Mouse (Mus musculus) c-Kit-positive CD71-positive TER-119-positive erythroid progenitor cells, embryonic 14.5 days (primary cell): Measurements from ENCODE around the gene Cpne2.

Source experiments
- DNase-seq: peaks from one replicate; pipeline ENCODE4 v3.0.0-alpha.2; 2013; ENCODE audit warnings: low spot score

The Cpne2 gene

DNA sequence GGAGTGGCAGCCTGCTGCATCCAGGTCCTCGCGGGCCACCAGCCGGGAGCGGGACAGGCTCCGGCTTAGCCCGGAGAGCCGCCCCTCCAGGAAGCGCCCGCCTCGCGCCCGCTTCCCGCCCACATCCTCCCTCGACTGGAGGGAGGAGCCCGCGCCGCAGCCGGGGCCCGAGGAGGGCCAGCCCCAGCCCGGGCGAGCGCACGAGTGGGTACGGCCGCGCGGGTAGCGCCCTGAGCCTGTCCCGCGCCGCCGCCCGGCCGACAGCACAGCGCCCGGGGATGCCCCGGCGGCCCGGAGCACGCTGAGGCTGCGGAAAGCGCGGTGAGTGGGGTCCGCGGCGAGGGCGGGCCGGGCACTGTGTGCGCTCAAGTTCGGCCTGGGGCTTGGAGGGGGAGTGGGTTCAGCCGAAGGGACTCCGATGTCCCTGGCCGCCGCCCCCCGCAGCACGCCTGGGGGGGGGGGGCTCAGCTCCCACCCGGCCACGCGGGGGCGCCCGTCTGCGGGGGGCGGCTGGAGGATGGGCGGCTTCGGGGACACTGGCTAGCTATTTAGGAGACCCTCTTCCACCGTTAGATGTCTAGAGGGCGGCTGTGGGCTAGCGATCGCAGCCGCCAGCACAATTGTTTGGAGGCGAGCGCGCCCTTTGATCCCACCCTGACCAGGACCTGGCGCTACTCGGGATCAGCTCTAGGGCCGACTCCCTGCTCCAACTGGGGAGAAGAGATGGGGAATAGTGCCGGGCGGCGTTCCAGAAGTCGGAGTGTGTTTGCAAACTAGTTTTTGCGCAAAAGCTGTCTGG lies at the start of gene Cpne2:
TSS of gene Cpne2 (plus strand) at position 118 of the 799 bp plus-strand sequence.
- no peak for DNase-seq

DNA sequence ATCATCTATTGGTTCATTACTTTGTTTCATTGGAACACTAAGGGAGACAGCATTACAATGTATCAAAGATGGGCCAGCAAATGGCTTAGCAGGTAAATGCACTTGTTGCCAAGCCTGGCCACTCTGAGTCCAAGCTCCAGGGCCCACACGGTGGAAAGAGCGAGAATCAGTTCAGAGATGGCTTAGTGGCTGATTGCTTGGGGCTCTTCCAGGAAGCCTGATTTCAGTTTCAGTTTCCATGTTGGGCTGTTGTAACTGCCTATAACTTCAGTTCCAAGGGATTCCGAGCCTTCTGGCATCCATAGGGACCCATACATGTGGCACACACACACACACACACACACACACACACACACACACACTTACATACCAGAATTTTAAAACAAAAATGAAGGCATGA lies 47.5 kb upstream of the Cpne2 start:
- no peak for DNase-seq

DNA sequence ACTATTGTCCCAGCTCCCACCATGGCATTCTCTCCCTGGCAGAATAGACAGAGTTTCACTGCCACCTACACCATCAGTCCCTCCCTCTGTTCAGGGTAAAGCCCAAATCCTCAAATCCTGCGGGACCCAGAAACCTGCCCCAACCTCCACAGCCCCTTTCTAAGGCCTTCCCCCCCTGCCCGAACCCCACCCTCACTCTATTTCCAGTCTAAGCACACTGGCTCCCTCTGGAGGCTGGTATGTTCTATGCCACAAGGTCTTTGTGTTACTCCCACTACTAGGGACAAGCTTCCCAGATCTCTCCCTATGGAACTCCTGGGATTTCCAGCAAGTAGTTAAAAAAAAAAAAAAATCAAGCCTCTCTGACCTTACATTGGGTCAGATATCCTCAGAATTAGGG lies 46.9 kb upstream of the Cpne2 start:
- DNase-seq = no peak

GRCm38 (mm10) chr8:94488016-94488415 lies 44.8 kb upstream of the Cpne2 start:
- DNase-seq = no peak

DNA sequence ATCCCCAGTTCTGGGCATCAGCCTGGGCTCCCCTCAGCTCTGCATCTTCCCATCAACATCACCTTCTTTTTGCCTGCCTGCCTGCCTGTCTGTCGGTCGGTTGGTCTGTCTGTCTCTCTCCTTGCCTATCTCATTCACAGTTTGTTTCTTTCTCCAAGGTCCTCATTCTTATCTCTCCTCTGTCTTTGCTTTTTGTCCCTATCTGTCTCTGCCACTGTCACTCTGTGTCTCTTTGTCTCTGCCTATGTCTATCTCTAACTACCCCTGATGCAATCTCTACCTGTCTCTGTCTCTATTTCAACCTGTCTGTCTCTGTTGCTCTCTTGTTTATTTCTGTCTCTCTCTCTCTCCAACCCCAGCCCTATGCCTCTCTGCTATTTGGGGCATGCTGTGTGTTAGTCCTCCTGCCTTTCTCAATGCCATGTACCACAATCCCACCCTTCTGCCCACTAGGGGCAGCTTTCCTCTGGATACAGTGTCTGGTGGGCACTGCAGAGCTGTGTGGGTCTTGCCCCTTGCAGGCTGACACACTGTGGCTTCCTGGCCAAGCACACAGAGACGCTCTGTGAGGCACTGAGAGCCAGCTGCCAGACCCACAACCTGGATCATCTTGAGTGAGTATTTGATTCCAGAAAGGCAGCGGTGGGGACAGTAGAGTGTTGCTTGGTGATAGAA lies 42.8 kb upstream of the Cpne2 start:
- no peak for DNase-seq

GRCm38 (mm10) chr8:94492021-94492681 lies 40.6 kb upstream of the Cpne2 start:
- DNase-seq = peak; percentile 50

GRCm38 (mm10) chr8:94493240-94493639 lies 39.5 kb upstream of the Cpne2 start:
- DNase-seq = no peak

GRCm38 (mm10) chr8:94515430-94516208 lies 17.2 kb upstream of the Cpne2 start:
- no peak for DNase-seq

GRCm38 (mm10) chr8:94516209-94516593 lies 16.6 kb upstream of the Cpne2 start:
- no peak for DNase-seq

DNA sequence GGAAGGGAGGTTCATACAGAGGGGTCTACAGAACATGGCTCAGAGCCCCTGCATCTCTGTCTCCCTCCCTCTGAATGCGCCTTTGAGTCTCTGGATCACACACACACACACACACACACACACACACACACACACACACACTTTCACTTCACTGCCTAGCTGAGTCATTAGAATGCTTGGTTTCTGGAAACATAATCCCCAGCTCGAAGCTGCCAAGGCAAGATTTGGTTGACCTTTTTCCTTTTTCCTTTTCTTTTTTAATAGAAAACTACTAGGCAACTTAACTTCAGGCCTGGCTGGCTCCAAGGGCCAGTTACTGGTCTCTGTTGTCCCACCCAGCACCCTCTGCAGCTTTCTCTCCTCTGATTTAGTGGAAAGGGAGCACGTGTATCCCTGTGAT lies 16.0 kb upstream of the Cpne2 start:
- no peak for DNase-seq

GRCm38 (mm10) chr8:94518331-94518730 lies 14.5 kb upstream of the Cpne2 start:
- DNase-seq = no peak

- no peak for DNase-seq
Measured at GRCm38 (mm10) chr8:94519021-94519420, 13.8 kb upstream of the Cpne2 start.

DNA sequence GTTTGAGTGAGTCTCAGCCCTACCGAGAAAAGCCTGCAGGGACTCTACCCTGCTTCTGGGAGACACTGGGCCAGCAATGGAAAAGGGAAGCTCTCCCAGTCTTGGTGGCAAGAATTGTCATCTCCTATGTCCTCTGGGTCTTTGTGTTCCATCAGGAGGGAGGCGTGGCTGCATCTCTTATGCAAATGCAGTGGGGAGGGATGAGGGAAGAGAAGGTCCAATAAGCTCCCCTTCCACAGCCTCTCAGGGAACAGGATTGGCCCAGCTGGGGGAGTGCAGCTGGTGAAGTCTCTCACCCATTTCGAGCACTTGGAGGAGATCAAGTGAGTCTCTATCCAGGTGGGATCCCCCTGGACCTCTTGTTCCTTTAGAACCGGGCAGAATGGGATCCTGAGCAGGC lies 11.3 kb upstream of the Cpne2 start:
- no peak for DNase-seq

DNA sequence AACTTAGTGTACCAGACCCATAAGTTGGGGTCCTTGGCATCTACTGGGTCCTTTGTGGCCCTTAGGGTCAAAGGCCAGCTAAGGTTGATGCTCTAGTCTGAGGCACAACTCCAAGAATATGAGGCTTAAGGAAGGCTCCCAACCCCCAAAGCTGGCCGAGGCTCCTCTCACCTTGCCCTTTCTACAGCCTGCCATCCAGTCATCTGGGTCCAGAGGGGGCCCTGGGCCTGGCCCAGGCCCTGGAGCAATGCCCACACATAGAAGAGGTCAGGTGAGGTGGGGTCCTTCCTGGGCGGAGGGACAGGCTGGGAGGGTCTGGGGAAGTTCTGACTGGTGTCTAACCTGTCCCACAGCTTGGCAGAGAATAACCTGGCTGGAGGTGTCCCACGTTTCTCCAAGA lies 10.3 kb upstream of the Cpne2 start:
- no peak for DNase-seq

DNA sequence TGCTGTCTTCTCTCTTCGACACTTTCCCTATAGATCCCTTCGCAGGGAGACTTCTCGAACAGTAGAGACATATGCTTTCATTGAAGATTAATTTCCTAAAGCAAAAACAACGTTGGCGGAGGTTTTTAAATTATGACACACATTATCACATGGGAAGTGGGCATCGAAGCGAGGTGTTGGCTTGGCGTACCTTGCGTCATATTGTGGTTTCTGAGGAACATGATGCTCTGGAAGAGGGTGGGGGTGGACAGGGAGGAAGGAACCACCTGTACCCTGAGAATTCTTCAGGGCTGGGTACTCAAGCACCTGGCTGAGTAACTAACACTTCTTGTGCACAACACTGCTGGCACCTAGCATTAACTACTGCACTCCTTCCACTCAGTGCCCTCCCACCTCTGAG lies 8.2 kb upstream of the Cpne2 start:
- no peak for DNase-seq

- no peak for DNase-seq
Measured at GRCm38 (mm10) chr8:94527178-94527577, 5.6 kb upstream of the Cpne2 start.

GRCm38 (mm10) chr8:94528245-94528644 lies 4.5 kb upstream of the Cpne2 start:
- peak; percentile 40 for DNase-seq

- DNase-seq = no peak
Measured at GRCm38 (mm10) chr8:94529875-94530274, 2.9 kb upstream of the Cpne2 start.

DNA sequence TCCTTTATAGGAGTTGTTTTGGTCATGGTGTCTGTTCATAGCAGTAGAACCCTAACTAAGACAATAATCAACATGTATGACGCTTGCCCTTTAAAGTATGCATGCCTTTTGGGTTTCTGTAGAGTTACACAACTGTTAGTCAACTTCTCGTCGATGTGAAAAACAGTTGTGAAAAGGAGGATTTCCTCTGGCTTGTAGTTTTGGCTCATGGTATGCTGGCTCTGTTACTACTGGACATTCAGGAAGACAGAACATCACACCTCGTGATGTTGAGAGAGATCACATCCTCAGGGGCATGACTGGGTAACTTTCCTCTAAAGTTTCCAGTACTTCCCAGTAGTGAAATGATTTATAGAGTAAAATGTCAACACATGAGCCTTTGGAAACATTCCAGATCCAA lies 2.1 kb upstream of the Cpne2 start:
- no peak for DNase-seq

DNA sequence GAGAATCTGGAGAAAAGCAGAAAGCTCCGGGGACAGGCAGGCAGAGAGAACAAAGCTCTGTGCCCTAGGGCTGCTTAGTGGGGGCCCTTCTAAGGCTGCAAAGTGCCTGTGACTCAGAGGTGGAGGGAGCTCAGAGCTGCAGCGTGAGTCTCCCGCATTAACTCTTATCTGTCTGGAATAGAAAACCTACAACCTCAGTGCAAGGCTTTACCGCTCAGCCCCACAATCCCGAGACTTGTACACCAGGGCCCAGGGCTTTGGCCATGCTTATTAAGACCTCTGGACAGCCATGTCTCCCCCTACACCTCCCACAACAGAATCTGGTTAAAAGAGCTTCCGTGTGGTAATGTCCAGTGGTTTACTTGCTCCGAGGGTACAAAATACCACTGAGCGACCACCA lies 790 bp upstream of the Cpne2 start:
- no peak for DNase-seq

- no peak for DNase-seq
Measured at GRCm38 (mm10) chr8:94532525-94532872, 291 bp upstream of the Cpne2 start.

DNA sequence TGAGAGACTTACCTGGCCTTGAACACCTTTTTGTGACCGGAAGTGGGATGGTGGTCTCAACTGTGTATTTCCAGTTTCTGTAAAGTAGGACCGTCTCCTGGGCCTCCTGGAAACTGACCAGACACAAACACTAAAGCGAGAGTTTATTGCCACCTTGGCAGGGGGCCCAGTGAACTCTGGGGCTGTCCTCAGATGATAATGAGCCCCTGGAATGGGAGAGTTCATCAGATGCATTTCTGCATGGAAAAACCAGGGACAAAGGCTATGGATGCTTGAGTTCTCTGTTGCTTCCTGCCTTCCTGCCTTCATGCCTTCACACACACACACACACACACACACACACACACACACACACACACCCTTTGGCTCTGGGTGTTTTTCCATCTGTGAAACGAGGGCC lies 1.8 kb downstream of the Cpne2 start:
- no peak for DNase-seq

DNA sequence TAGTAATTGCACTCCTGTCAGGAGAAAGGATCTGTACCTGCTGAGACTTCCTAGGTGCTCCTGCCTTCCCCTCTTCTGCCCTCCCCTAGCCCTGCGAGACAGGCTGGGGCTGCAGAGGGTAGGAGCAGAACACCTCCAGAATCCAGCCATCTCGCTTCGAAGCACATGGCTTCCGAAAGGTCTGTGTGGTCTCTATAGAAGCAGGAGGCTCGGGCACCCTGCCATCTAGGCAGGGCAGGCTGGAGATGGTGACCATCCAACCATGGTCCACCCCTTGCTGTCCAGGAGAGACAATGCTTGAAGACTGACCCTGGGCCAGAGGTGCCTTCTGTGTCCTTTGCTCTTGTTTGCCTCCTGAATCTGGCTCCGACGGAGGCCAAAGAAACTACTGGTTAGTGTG lies 2.8 kb downstream of the Cpne2 start:
- DNase-seq = no peak
